Mouse (Mus musculus) intestine, embryonic 16.5 days (tissue): ENCODE results near the gene Eif3m. TPM values are rescaled to one million over a fixed set of nuclear protein-coding genes. Genes with fewer than 3 reads are reported as not detected.

Source experiments
- ATAC-seq: fragments of 200-750 bp; cut with Nextera tagmentation; 2 replicates; pipeline ENCODE4 v1.8.0; 2017; ENCODE audit warnings: moderate TSS enrichment, moderate library complexity
- H3K27ac ChIP-seq: fragments of 300-500 bp; sonication (generic); 2 replicates; pipeline ENCODE4 v1.5.1; 2014; ENCODE audit warnings: mild to moderate bottlenecking, low read length
- H3K27me3 ChIP-seq: fragments of 300-500 bp; sonication (generic); replicated peaks from 2 replicates; pipeline ENCODE4 v1.6.1; 2014; ENCODE audit warnings: low read length, control low read depth, mixed read lengths; ENCODE audit not compliant: control insufficient read depth, insufficient read depth
- H3K36me3 ChIP-seq: fragments of 300-500 bp; sonication (generic); 2 replicates; pipeline ENCODE4 v1.6.1; 2014; ENCODE audit warnings: low read length, control low read depth; ENCODE audit not compliant: control insufficient read depth, insufficient read depth
- H3K4me1 ChIP-seq: fragments of 300-500 bp; sonication (generic); 2 replicates; pipeline ENCODE4 v1.6.1; 2014; ENCODE audit warnings: low read length, control low read depth, mixed read lengths; ENCODE audit not compliant: control insufficient read depth, insufficient read depth
- H3K4me2 ChIP-seq: fragments of 300-500 bp; sonication (generic); 2 replicates; pipeline ENCODE4 v1.6.1; 2014; ENCODE audit warnings: low read depth, low read length, control low read depth
- H3K4me3 ChIP-seq: fragments of 300-500 bp; sonication (generic); 2 replicates; pipeline ENCODE4 v1.5.1; 2014; ENCODE audit warnings: mild to moderate bottlenecking, low read length
- H3K9ac ChIP-seq: fragments of 300-500 bp; sonication (generic); 2 replicates; pipeline ENCODE4 v1.6.1; 2014; ENCODE audit warnings: low read depth, low read length
- H3K9me3 ChIP-seq: fragments of 300-500 bp; sonication (generic); 2 replicates; pipeline ENCODE4 v1.6.1; 2016; ENCODE audit warnings: low read length, control low read depth; ENCODE audit not compliant: control insufficient read depth
- WGBS: fragments of 180-500 bp; shearing (Covaris S2); extraction: QIAGEN DNeasy Blood & Tissue Kit; methylation state at CpG from one replicate; pipeline ENCODE4 v1.1.7; 2014; 5-methylcytosine and 5-hydroxymethylcytosine counted together
- polyA plus RNA-seq: library from polyadenylated mRNA; unstranded; fragments of >200 nt; fragmentation: Nextera tagmentation; extraction: Ambion mirVana; gene quantifications from 2 replicates; pipeline ENCODE4 v1.2.1, GENCODE M21; 2015

Eif3m gene
- polyA plus RNA-seq, result 199 and 227 TPM in 2 replicates

DNA sequence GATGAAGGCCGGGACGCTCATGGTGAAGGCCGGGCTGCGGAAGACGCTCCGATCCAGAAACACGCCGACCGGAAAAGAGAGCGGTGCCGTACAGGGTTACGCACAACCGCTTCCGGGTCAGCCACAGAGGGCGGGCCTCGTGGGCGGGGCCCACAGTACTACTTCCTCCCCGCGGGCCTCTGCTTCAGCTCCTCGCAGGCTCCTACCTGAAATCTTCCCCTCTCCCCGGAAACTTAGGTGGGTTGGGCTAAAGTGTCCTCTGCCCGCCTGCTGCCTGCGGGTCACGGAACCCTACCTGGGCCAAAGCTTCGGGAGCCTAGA is at the start of gene Eif3m:
Gene Eif3m, minus strand, starts transcription at position 114 of the 321 bp plus-strand sequence.
- H3K4me3 ChIP-seq, result peak within 1 kb of the TSS; percentile 90
- peak within 1 kb of the TSS; percentile 69 for H3K4me2 ChIP-seq
- WGBS, result under 1% methylated on average over 25 of the region's 25 CpGs
- H3K27ac ChIP-seq, result peak within 1 kb of the TSS; percentile 83
- H3K9ac ChIP-seq, result peak within 1 kb of the TSS; percentile 92
- H3K9me3 ChIP-seq, result no peaks in the 10 kb centered on the region
- peaks cover 6% of the 10 kb centered on the region for H3K4me1 ChIP-seq
- H3K36me3 ChIP-seq, result no peaks in the 10 kb centered on the region
- H3K27me3 ChIP-seq, result no peaks in the 10 kb centered on the region
- ATAC-seq, result peak; percentile 100

DNA sequence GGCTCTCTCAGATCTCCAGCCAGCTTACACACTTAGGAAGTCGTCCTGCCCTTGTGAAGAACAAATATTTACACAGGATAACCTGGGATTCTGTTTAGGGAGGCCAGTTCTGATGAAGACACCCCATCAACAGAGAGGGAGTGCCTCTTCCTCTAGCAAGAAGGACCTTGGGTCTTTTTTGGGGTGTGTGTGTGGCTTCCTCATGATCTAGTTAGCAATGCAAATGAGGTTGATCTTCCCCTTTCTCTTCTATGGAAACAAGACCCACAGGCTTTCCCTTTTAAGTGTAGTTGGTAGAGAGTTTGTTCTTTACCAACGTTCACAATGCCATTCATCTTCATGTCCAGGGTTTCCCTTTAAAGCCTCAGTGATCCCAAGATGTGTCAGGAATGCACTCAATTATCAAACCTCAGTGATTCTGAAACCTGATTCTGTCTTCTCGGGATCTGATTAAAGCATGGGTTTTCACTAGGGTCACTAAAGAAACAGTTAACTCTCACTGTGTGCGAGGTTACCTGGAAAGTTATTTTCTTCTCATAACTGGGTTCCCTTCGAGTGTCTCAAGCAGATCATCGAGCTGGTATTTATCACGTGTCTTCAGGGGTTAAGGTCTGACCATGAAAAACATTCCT is 46.0 kb upstream of the Eif3m start:
- no peaks in the 10 kb centered on the region for H3K27me3 ChIP-seq
- no peak overlapping the region for H3K4me2 ChIP-seq
- H3K27ac ChIP-seq, result no peak overlapping the region
- no peaks in the 10 kb centered on the region for H3K9me3 ChIP-seq
- ATAC-seq, result no peak
- WGBS, result 48% methylated on average over 7 of the region's 7 CpGs
- H3K36me3 ChIP-seq, result no peaks in the 10 kb centered on the region
- H3K4me3 ChIP-seq, result no peak overlapping the region
- H3K9ac ChIP-seq, result no peak overlapping the region
- H3K4me1 ChIP-seq, result no peaks in the 10 kb centered on the region

DNA sequence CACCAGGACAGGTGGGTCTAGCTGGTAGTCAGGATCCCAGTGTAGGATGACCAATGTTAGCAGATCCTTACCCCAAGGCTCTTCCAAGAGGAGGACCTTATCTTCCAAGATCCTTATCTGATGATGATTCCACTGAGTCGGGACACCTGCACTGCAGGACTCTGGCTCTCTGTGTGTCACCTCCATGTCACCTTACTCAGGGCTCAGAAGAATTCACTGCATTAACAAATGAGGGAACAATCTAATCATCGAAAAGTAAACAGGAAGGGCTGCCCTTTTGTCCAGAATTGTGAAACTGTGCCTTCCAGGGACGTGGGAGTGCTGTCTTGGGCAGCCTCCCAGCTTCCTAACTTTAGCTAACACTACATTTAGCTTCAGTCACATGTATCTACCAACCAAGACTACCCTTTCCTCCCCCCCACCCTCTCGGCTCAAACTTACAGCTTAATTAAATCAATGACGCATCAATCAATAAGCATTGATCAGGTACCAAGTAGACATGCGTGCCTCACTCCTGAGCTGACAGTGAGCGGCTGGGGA is 41.8 kb upstream of the Eif3m start:
- 60% methylated on average over 7 of the region's 7 CpGs for WGBS
- Histone ChIP-seq H3K27me3 (no peaks in the 10 kb centered on the region), H3K9me3 (no peaks in the 10 kb centered on the region), H3K4me2 (no peak overlapping the region), H3K27ac (no peak overlapping the region), H3K4me3 (no peak overlapping the region), H3K4me1 (peaks cover 4% of the 10 kb centered on the region; the same call in 1 of the 2 replicates), H3K9ac (no peak overlapping the region), H3K36me3 (no peaks in the 10 kb centered on the region)
- no peak for ATAC-seq

DNA sequence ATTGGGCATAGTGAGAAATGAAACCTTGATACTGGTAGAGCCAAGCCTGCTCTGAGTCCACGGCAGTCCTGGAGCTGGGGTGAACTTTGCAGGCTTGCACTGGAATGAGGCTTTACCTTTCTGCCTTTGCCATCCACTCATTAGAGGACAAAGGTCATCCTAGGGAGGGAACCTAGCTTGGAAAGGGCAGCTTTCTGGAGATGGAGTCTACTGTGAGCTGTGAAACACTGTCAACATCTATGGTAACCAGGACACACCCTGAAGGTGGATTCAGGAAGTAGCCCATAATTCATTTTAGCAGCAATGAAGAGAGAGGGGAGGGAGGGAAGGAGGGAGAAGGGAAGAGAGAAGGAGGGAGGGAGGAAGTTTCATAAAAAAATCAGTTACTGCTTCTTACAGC is 38.6 kb upstream of the Eif3m start:
- Histone ChIP-seq H3K27ac (no peak overlapping the region), H3K36me3 (no peaks in the 10 kb centered on the region), H3K4me1 (peaks cover 4% of the 10 kb centered on the region; the same call in 1 of the 2 replicates), H3K4me2 (no peak overlapping the region), H3K4me3 (no peak overlapping the region), H3K9ac (no peak overlapping the region), H3K27me3 (no peaks in the 10 kb centered on the region), H3K9me3 (no peaks in the 10 kb centered on the region)
- peak; percentile 91 for ATAC-seq
- WGBS, result 51% methylated on average over 1 of the region's 1 CpGs

DNA sequence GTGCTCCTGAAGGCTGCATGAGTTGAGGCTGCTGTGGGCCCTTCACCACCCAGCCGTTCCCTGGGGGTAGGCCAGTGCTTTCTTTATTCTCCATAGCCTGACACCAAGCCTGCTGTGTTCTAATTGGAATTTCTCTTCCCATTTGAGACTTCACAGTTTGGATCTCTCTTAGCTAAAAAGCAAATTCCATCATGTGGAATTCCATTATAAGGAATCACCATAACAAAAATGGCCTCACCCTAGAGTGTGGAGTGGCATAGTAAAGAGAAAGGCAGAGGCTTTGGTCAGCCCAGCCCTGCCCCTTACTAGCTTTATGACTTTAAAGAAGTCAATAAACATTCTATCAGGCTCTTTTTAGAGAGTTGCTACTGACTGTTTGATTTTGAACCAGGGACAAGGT is 31.4 kb upstream of the Eif3m start:
- no peaks in the 10 kb centered on the region for H3K4me1 ChIP-seq
- no peak for ATAC-seq

DNA sequence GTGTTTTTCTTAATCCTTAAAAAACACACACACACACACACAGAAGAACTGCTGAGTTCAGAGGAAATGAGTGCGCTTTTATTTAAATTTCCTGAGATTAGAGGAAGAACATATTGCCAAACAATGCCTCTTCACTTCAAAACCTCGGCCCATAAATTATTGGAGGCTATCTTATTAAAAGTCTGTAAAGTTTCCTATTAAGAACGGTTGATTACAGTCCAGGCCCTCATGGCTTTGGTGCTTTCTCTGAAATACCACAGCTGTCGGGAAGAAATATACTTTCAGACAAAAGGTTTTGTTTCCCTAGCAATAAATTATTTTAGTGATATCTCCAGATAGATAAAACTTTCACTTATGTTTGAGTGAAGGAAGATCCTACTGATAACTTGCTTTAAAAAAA is 26.3 kb upstream of the Eif3m start:
- H3K36me3 ChIP-seq, result no peaks in the 10 kb centered on the region
- no peak for ATAC-seq
- 0 out of 2 replicates have a peak, but pooled peaks cover 2% of the 10 kb centered on the region for H3K27me3 ChIP-seq
- no peak overlapping the region for H3K9ac ChIP-seq
- no peak overlapping the region for H3K4me2 ChIP-seq
- no peaks in the 10 kb centered on the region for H3K9me3 ChIP-seq
- no peak overlapping the region for H3K27ac ChIP-seq
- H3K4me3 ChIP-seq, result no peak overlapping the region
- H3K4me1 ChIP-seq, result no peaks in the 10 kb centered on the region
- WGBS, result 63% methylated on average over 4 of the region's 4 CpGs

More for the DNA sequence above, 31.4 kb upstream of the Eif3m start:
- 48% methylated on average over 1 of the region's 1 CpGs for WGBS
- H3K4me3 ChIP-seq, result no peak overlapping the region
- no peaks in the 10 kb centered on the region for H3K9me3 ChIP-seq
- no peaks in the 10 kb centered on the region for H3K36me3 ChIP-seq
- H3K27ac ChIP-seq, result no peak overlapping the region
- no peak overlapping the region for H3K4me2 ChIP-seq
- no peak overlapping the region for H3K9ac ChIP-seq
- no peaks in the 10 kb centered on the region for H3K27me3 ChIP-seq

DNA sequence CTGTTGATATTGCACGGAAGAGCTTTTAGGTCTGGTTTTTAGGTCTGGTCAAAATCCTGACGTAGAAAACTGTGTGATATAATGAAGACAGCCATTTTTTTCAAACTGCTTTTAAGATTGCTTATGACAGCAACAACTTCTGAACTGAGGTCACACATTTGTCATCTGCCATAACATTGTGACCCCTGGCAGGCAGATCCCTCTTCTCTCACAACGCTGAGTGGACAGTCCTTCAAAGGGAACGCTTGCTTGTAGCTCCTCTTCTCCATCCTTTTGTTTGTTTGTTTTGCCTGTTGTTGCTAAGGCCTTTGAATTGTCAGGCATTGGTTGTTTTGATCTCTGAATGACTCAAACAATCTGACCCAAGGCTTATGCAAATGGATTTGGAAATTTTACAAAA is 24.0 kb upstream of the Eif3m start:
- 71% methylated on average over 4 of the region's 4 CpGs for WGBS
- no peaks in the 10 kb centered on the region for H3K4me1 ChIP-seq
- H3K4me3 ChIP-seq, result no peak overlapping the region
- no peaks in the 10 kb centered on the region for H3K9me3 ChIP-seq
- 0 out of 2 replicates have a peak, but pooled peaks cover 2% of the 10 kb centered on the region for H3K27me3 ChIP-seq
- H3K36me3 ChIP-seq, result no peaks in the 10 kb centered on the region
- H3K9ac ChIP-seq, result no peak overlapping the region
- ATAC-seq, result no peak
- no peak overlapping the region for H3K4me2 ChIP-seq
- H3K27ac ChIP-seq, result no peak overlapping the region

DNA sequence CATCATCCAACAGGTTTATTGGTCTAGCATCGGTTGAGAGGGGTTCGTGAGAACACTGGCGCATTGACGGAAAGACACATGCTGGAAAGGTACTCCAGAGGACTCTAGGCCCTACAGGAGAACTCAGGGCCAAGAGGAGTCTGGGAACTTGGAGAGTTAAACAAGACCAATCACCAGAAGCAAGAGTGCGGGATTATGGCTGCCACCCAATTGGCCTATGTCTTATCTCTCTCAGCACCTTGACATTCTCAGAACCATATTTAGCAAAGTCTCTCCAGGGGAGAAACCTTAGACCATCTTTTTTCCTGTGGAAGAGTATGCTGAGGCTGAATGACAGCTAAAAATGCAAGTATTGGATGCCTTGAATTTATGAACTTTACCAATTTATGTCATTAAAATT is 22.0 kb upstream of the Eif3m start:
- no peak overlapping the region for H3K9ac ChIP-seq
- whole genome bisulfite sequencing, result 89% methylated on average over 5 of the region's 5 CpGs
- no peaks in the 10 kb centered on the region for H3K9me3 ChIP-seq
- H3K4me2 ChIP-seq, result no peak overlapping the region
- no peak overlapping the region for H3K4me3 ChIP-seq
- H3K4me1 ChIP-seq, result no peaks in the 10 kb centered on the region
- no peaks in the 10 kb centered on the region for H3K36me3 ChIP-seq
- 0 out of 2 replicates have a peak, but pooled peaks cover 2% of the 10 kb centered on the region for H3K27me3 ChIP-seq
- H3K27ac ChIP-seq, result no peak overlapping the region
- ATAC-seq, result no peak

DNA sequence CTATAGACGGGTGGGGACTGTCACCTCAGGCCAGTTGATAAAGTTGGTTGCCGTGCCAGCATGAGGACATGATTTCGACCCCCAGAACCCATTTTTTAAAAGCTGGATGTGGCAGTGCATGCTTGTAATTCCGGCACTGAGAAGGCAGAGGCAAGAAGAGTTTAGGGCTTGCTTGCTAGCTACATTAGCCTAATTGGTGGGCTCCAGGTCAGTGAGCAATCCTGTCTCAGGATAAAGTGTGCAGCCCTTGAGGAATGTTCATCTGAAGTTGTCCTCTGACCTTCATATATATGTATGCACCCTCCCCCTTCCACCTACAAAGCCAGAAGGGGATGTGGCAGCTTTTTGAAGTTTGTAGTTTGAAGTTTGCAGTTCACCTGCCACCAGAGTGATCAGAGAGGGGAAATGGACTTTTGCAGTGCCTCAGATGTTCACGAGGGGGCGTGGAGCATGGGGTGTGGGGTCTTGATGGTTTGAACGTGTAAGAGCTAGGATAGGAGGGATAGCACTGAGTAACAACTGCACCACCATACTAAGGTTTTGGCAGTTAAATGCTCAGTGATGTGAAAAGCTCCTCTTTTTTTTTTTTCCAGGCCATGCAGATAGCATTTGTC is 21.2 kb upstream of the Eif3m start:
- Histone ChIP-seq H3K9ac (no peak overlapping the region), H3K4me2 (no peak overlapping the region), H3K4me3 (no peak overlapping the region), H3K27me3 (0 out of 2 replicates have a peak, but pooled peaks cover 2% of the 10 kb centered on the region), H3K36me3 (no peaks in the 10 kb centered on the region), H3K27ac (no peak overlapping the region), H3K9me3 (no peaks in the 10 kb centered on the region), H3K4me1 (no peaks in the 10 kb centered on the region)
- ATAC-seq, result no peak
- WGBS, result 81% methylated on average over 7 of the region's 7 CpGs
